Mouse (Mus musculus) small intestine, adult 2 months (tissue): ENCODE results near the gene Sptbn2. TPM values are rescaled to one million over a fixed set of nuclear protein-coding genes. Genes with fewer than 3 reads are reported as not detected.

Experiments
- H3K27ac ChIP-seq: fragments of 200-500 bp; 2 replicates; pipeline ENCODE4 v1.5.1; 2012; ENCODE audit warnings: low read depth, low read length, control low read depth, inconsistent platforms; ENCODE audit not compliant: insufficient read depth
- H3K27me3 ChIP-seq: fragments of 200-500 bp; 2 replicates; pipeline ENCODE4 v1.6.1; 2012; ENCODE audit warnings: mild to moderate bottlenecking, moderate library complexity, low read length, inconsistent platforms; ENCODE audit not compliant: control insufficient read depth, insufficient read depth
- H3K36me3 ChIP-seq: fragments of 200-500 bp; 2 replicates; pipeline ENCODE4 v1.6.1; 2012; ENCODE audit warnings: mild to moderate bottlenecking, low read length, control low read depth, inconsistent platforms; ENCODE audit not compliant: control insufficient read depth, insufficient read depth
- H3K4me1 ChIP-seq: fragments of 200-500 bp; 2 replicates; pipeline ENCODE4 v1.6.1; 2012; ENCODE audit warnings: low read length, inconsistent platforms, mixed read lengths; ENCODE audit not compliant: control insufficient read depth, insufficient read depth, insufficient read length
- H3K4me3 ChIP-seq: fragments of 200-500 bp; 2 replicates; pipeline ENCODE4 v1.5.1; 2012; ENCODE audit warnings: low read depth, mild to moderate bottlenecking, control low read depth, inconsistent platforms, low read length, moderate library complexity
- CTCF ChIP-seq: fragments of 200-500 bp; IDR thresholded peaks from 2 replicates; pipeline ENCODE4 v1.5.1; 2012; ENCODE audit warnings: low read depth, mild to moderate bottlenecking, control low read depth, inconsistent platforms, low read length, moderate library complexity, mixed read lengths; ENCODE audit not compliant: insufficient replicate concordance, insufficient read length; ENCODE audit errors: extremely low read depth
- POLR2A ChIP-seq: fragments of 200-500 bp; IDR thresholded peaks from 2 replicates; pipeline ENCODE4 v1.6.1; 2012; ENCODE audit warnings: low read depth, mild to moderate bottlenecking, control low read depth, inconsistent platforms, low read length, moderate library complexity
- WGBS: fragments of 180-500 bp; shearing (Covaris S2); methylation state at CpG from one replicate; pipeline ENCODE4 v1.1.7; 2018; 5-methylcytosine and 5-hydroxymethylcytosine counted together
- polyA plus RNA-seq: library from polyadenylated mRNA; depleted of rRNA; stranded (reverse); fragments of >200 nt; gene quantifications from 2 replicates; pipeline ENCODE4 v1.2.3, GENCODE M21; 2012

Gene Sptbn2
- polyA plus RNA-seq, 1 experiment, result 0.19 TPM

GRCm38 (mm10) chr19:4698856-4699255 is 12.1 kb upstream of the Sptbn2 start:
- TF ChIP-seq CTCF (no peak), POLR2A (no peak)
- H3K36me3 ChIP-seq, result no peaks in the 10 kb centered on the region
- no peak overlapping the region for H3K4me3 ChIP-seq
- H3K4me1 ChIP-seq, result peaks cover 7% of the 10 kb centered on the region
- peaks cover 28% of the 10 kb centered on the region for H3K27me3 ChIP-seq
- H3K27ac ChIP-seq, result no peak overlapping the region
- 21% methylated on average over 8 of the region's 8 CpGs for WGBS

- TF ChIP-seq CTCF (no peak), POLR2A (no peak)
- H3K36me3 ChIP-seq, result no peaks in the 10 kb centered on the region
- H3K4me3 ChIP-seq, result no peak overlapping the region
- 59% methylated on average over 5 of the region's 5 CpGs for WGBS
- no peak overlapping the region for H3K27ac ChIP-seq
- H3K27me3 ChIP-seq, result peaks cover 28% of the 10 kb centered on the region
- H3K4me1 ChIP-seq, result peaks cover 7% of the 10 kb centered on the region
Measured at GRCm38 (mm10) chr19:4699821-4700220, 11.1 kb upstream of the Sptbn2 start.

GRCm38 (mm10) chr19:4700656-4701055 is 10.3 kb upstream of the Sptbn2 start:
- Histone ChIP-seq H3K4me3 (no peak overlapping the region), H3K27ac (no peak overlapping the region)

GRCm38 (mm10) chr19:4701221-4701620 is 9.7 kb upstream of the Sptbn2 start:
- Histone ChIP-seq H3K4me3 (no peak overlapping the region), H3K4me1 (peaks cover 7% of the 10 kb centered on the region), H3K27ac (no peak overlapping the region), H3K36me3 (no peaks in the 10 kb centered on the region), H3K27me3 (peaks cover 28% of the 10 kb centered on the region)
- WGBS, result 30% methylated on average over 7 of the region's 7 CpGs
- TF ChIP-seq POLR2A, result no peak
- no peak for TF ChIP-seq CTCF

More at GRCm38 (mm10) chr19:4700656-4701055, 10.3 kb upstream of the Sptbn2 start:
- H3K4me1 ChIP-seq, result peaks cover 7% of the 10 kb centered on the region
- TF ChIP-seq POLR2A (no peak), CTCF (no peak)
- WGBS, result 74% methylated on average over 8 of the region's 8 CpGs
- H3K27me3 ChIP-seq, result peaks cover 28% of the 10 kb centered on the region
- no peaks in the 10 kb centered on the region for H3K36me3 ChIP-seq

GRCm38 (mm10) chr19:4708765-4709164 is 2.2 kb upstream of the Sptbn2 start:
- H3K4me1 ChIP-seq, result peaks cover 9% of the 10 kb centered on the region
- TF ChIP-seq CTCF, result no peak
- TF ChIP-seq POLR2A, result no peak
- H3K27ac ChIP-seq, result no peak overlapping the region
- H3K27me3 ChIP-seq, result peaks cover 24% of the 10 kb centered on the region
- no peak overlapping the region for H3K4me3 ChIP-seq
- 69% methylated on average over 10 of the region's 10 CpGs for WGBS
- no peaks in the 10 kb centered on the region for H3K36me3 ChIP-seq

- TF ChIP-seq POLR2A (no peak), CTCF (no peak)
- peaks cover 24% of the 10 kb centered on the region for H3K27me3 ChIP-seq
Measured at GRCm38 (mm10) chr19:4711601-4712155, 711 bp downstream of the Sptbn2 start.

GRCm38 (mm10) chr19:4712156-4712780 is 1.3 kb downstream of the Sptbn2 start:
- H3K4me3 ChIP-seq, result peak overlapping the region; percentile 39
- no peak overlapping the region for H3K27ac ChIP-seq
- peaks cover 9% of the 10 kb centered on the region for H3K4me1 ChIP-seq
- H3K36me3 ChIP-seq, result no peaks in the 10 kb centered on the region
- no peak for TF ChIP-seq POLR2A
- peaks cover 24% of the 10 kb centered on the region for H3K27me3 ChIP-seq
- WGBS, result 2% methylated on average over 60 of the region's 60 CpGs

More at GRCm38 (mm10) chr19:4711601-4712155, 711 bp downstream of the Sptbn2 start:
- H3K4me1 ChIP-seq, result peaks cover 9% of the 10 kb centered on the region
- H3K4me3 ChIP-seq, result peak overlapping the region; percentile 39
- 2% methylated on average over 61 of the region's 65 CpGs for WGBS
- H3K36me3 ChIP-seq, result no peaks in the 10 kb centered on the region
- H3K27ac ChIP-seq, result no peak overlapping the region
